Mouse (Mus musculus): ENCODE measurements around the gene Ssc4d. TPM values are rescaled to one million over a fixed set of nuclear protein-coding genes. Genes with fewer than 3 reads are reported as not detected.

The Ssc4d gene
- 0.70 and 1.6 TPM in 2 replicates for polyA plus RNA-seq (2016; fragmentation: Nextera tagmentation; extraction: Ambion mirVana)

DNA sequence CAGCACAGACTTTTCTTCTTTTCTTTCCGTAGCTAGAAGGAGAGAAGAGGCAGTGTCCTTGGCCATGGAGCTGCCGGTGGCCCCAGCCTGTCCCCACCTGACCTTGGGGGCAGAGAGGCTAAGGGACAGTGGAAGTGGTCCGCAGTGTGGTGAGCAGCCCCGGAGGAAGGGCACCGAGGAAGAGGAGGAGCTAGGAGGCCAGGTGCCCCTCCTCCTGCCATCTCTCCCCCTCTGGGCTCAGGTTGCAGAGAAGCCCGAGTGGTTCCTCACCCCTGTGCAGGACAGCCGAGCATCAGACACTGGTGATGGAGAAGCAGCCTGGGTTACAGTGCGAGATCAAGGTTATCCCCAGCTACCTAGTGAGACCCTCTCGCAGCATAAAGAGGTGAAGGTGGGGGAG, at the start of gene Ssc4d:
Gene Ssc4d, minus strand, starts transcription at position 167 of the 400 bp plus-strand sequence.
- no peak within 1 kb of the TSS for H3K27ac ChIP-seq (ENCODE audit: poor library complexity, severe bottlenecking)
- H3K4me1 ChIP-seq (replicated peaks), result no peaks in the 10 kb centered on the region
- no peaks in the 10 kb centered on the region for H3K36me3 ChIP-seq
- ATAC-seq (ENCODE audit: insufficient number of reproducible peaks, low FRiP score), result no peak
- 16% methylated on average over 9 of the region's 9 CpGs for WGBS
- H3K4me2 ChIP-seq, result no peak within 1 kb of the TSS
- no peak within 1 kb of the TSS for H3K9ac ChIP-seq
- H3K4me3 ChIP-seq, result no peak within 1 kb of the TSS
- no peaks in the 10 kb centered on the region for H3K9me3 ChIP-seq (replicated peaks)
- H3K27me3 ChIP-seq (replicated peaks), result no peaks in the 10 kb centered on the region

DNA sequence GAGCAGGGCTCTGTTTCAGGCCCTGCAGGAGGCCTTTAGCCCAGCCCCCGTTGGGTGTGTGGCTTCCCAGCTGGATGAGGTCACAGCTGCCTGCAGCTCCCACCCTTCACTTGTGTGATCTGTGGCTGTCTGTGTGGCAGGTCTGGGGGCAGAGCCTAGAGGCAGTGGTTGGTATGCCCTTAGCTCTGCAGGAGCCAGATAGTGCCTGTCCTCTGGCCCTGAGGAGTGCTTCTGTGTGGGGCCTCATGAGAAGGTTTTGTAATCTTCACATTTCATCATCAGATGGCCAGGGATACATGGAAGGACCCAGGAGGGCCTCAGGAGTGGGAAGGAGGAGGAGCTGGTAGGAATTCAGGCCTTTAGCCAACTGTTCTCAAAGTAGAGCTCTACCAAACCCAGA, 45.6 kb upstream of the Ssc4d start:
- peaks cover 24% of the 10 kb centered on the region for H3K36me3 ChIP-seq
- no peak overlapping the region for H3K4me2 ChIP-seq
- no peak overlapping the region for H3K9ac ChIP-seq
- WGBS, result 5% methylated on average over 1 of the region's 1 CpGs
- H3K27ac ChIP-seq (ENCODE audit: poor library complexity, severe bottlenecking), result peak overlapping the region; percentile 48; the same call in 1 of the 2 replicates
- ATAC-seq (ENCODE audit: insufficient number of reproducible peaks, low FRiP score), result peak; percentile 46; the same call in 1 of the 2 replicates
- H3K4me3 ChIP-seq, result no peak overlapping the region
- no peaks in the 10 kb centered on the region for H3K27me3 ChIP-seq (replicated peaks)
- H3K9me3 ChIP-seq (replicated peaks), result no peaks in the 10 kb centered on the region
- peaks cover 51% of the 10 kb centered on the region for H3K4me1 ChIP-seq (replicated peaks)

DNA sequence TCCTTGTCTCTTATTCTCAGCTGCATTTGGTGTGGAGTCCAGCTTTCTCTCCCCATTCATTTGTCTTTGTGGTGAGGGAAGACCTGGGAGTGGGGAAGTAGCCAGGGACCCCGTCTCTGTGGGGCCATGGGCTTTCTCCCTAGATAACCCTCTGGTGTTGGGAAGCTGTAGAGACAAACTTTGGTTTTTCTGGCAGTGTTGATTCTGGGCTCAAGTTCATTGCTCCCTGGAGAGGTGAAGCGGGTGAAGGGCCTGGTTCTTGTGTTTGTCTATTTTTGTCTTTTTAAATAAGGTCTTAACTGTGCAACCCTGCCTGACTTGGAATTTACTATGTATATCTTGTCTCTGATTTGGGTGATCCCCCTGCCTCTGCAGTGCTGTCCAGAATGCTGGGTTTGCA, 44.4 kb upstream of the Ssc4d start:
- Histone ChIP-seq H3K9me3 (replicated peaks) (no peaks in the 10 kb centered on the region), H3K4me3 (no peak overlapping the region), H3K27ac (ENCODE audit: poor library complexity, severe bottlenecking) (no peak overlapping the region), H3K27me3 (replicated peaks) (no peaks in the 10 kb centered on the region), H3K36me3 (peaks cover 25% of the 10 kb centered on the region), H3K4me1 (replicated peaks) (peaks cover 56% of the 10 kb centered on the region), H3K4me2 (no peak overlapping the region), H3K9ac (no peak overlapping the region)
- WGBS, result 70% methylated on average over 2 of the region's 2 CpGs
- no peak for ATAC-seq (ENCODE audit: insufficient number of reproducible peaks, low FRiP score)

DNA sequence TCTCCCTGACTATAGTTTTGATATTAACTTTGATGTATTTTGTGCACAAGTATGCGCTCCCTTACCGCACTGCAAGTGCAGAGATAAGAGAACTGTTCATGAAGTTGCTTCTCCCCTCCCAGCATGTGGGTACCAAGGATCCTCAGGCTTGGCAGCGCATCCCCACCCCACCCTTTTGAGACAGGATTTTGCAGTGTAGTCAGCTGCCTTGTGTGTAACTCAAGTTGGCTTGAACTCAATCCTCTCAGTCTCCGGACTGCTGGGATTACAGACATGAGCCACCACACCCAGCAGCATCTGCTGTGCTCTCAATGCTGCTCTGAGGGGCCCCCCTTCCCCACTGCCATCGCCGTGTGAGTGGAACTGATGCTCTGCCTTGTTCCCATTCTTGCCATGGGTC, 42.9 kb upstream of the Ssc4d start:
- H3K4me2 ChIP-seq, result no peak overlapping the region
- 78% methylated on average over 6 of the region's 6 CpGs for WGBS
- peaks cover 56% of the 10 kb centered on the region for H3K4me1 ChIP-seq (replicated peaks)
- no peak overlapping the region for H3K27ac ChIP-seq (ENCODE audit: poor library complexity, severe bottlenecking)
- no peak overlapping the region for H3K4me3 ChIP-seq
- H3K27me3 ChIP-seq (replicated peaks), result no peaks in the 10 kb centered on the region
- peaks cover 31% of the 10 kb centered on the region for H3K36me3 ChIP-seq
- H3K9ac ChIP-seq, result no peak overlapping the region
- ATAC-seq (ENCODE audit: insufficient number of reproducible peaks, low FRiP score), result no peak
- H3K9me3 ChIP-seq (replicated peaks), result no peaks in the 10 kb centered on the region

DNA sequence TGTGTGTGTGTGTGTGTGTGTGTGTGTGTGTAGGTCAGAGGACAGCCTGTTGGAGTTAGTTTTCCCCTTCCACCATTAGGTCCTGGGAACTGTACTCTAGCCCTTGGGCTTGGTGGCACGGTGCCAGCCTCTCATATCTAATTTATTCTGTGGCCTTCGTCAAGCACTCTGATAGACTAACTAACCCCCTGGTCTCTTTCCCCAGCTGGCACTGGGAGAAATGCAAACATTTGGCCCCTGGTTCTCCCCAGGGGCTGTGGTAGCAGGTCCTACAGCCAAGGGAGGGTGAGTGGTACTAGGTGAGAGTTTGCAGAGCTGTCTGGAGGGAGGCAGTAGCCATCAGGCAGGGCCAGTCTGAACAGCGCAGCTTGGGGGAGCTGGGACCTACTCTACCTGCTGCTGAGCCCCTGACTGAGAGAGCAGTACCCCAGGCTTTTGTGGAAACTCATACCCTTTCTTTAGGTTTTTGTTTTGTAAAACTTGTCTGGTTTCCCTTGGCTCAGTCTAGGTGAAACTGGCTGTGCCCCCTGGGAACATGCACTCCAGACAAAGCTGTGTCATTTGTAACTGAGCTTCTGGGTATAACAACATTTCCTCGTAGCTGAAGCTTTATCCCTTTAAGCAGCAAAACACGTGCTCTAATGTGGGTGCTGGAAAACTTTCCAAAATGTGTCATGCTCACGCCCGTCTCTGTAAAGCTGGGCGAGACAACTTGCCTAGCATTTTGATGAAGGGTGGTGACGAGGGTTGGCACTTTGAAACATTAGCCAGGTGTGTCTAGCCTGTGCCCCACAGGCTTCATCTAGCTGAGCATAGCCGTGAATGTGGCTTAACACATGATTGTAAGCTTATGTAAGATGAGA, 41.9 kb upstream of the Ssc4d start:
- no peak for ATAC-seq (ENCODE audit: insufficient number of reproducible peaks, low FRiP score)
- WGBS, result 60% methylated on average over 10 of the region's 10 CpGs
- Histone ChIP-seq H3K27ac (ENCODE audit: poor library complexity, severe bottlenecking) (peak overlapping the region; percentile 72; the same call in 1 of the 2 replicates), H3K4me3 (no peak overlapping the region), H3K9ac (0 out of 2 replicates have a peak overlapping the region, but pooled peaks have one; percentile 38), H3K4me1 (replicated peaks) (peaks cover 56% of the 10 kb centered on the region), H3K4me2 (no peak overlapping the region), H3K36me3 (peaks cover 34% of the 10 kb centered on the region), H3K9me3 (replicated peaks) (no peaks in the 10 kb centered on the region), H3K27me3 (replicated peaks) (no peaks in the 10 kb centered on the region)

DNA sequence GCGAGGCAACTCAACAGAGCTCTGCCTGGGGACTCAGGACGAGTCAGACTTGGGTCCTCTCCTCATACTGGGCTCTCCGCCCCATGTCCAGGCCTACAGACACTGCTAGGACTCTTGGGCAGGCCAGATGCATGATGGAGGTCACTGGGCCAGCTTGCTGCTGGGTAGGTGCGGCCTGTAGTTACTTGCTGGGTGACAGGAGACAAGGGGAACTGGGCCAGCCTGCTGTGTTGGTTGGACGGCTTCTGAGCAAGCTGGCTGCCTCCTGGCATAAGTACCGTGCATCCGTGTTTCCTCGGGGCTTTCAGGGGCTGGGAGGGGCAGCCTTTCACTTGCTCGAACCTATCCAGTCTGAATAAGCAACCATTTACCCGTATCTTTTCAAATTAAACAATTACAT, 41.3 kb upstream of the Ssc4d start:
- Histone ChIP-seq H3K4me3 (no peak overlapping the region), H3K4me2 (peak overlapping the region; percentile 36), H3K36me3 (peaks cover 38% of the 10 kb centered on the region), H3K27me3 (replicated peaks) (no peaks in the 10 kb centered on the region), H3K9me3 (replicated peaks) (no peaks in the 10 kb centered on the region), H3K4me1 (replicated peaks) (peaks cover 56% of the 10 kb centered on the region), H3K9ac (0 out of 2 replicates have a peak overlapping the region, but pooled peaks have one; percentile 38), H3K27ac (ENCODE audit: poor library complexity, severe bottlenecking) (peak overlapping the region; percentile 72)
- 76% methylated on average over 10 of the region's 10 CpGs for WGBS
- no peak for ATAC-seq (ENCODE audit: insufficient number of reproducible peaks, low FRiP score)

DNA sequence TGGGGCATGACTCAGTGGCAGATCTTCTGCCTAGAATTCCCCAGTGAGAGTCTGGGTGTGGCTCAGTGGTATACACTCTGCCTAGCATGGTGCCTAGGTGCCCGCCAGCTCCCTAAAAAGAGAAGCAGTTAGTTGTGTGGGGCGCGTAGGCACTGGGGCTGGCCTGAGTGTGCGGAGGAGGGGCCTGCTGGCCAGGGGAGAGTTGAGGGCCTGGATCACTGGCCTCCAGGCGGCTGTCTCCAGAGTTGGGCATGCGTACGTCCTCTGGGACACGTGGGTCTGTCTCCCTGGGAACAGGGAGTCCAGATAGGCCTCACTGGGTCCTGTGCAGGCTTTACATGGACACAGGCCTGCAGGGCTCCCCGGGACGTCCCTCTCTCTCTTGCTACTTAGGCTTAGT, 40.5 kb upstream of the Ssc4d start:
- peak; percentile 58 for ATAC-seq (ENCODE audit: insufficient number of reproducible peaks, low FRiP score)
- 0 out of 2 replicates have a peak overlapping the region, but pooled peaks have one; percentile 38 for H3K9ac ChIP-seq
- H3K36me3 ChIP-seq, result peaks cover 44% of the 10 kb centered on the region

DNA sequence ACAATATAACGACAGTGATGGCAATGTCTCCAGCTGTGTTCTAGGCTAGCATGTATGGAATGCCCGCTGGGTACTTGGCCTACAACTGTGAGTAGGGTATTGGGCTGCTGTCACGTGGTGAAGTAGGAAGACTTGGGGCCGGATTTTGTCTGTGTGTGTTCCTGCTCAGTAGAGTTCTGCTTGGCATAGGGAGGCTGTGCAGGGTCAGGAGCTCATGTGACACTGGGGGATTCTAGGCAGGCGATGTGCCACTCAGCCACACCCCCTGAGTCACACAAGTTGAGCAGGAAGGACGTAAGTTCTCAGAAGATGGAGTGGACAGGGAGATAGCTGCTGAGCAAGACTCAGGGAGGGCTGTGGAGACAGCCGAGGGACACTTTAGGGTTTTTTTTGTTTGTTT, 33.4 kb upstream of the Ssc4d start:
- no peak overlapping the region for H3K9ac ChIP-seq
- no peaks in the 10 kb centered on the region for H3K9me3 ChIP-seq (replicated peaks)
- peaks cover 33% of the 10 kb centered on the region for H3K36me3 ChIP-seq
- peaks cover 28% of the 10 kb centered on the region for H3K4me1 ChIP-seq (replicated peaks)
- ATAC-seq (ENCODE audit: insufficient number of reproducible peaks, low FRiP score), result no peak
- no peaks in the 10 kb centered on the region for H3K27me3 ChIP-seq (replicated peaks)
- no peak overlapping the region for H3K4me2 ChIP-seq
- 61% methylated on average over 7 of the region's 7 CpGs for WGBS
- no peak overlapping the region for H3K27ac ChIP-seq (ENCODE audit: poor library complexity, severe bottlenecking)
- H3K4me3 ChIP-seq, result no peak overlapping the region

More for the DNA sequence above, 40.5 kb upstream of the Ssc4d start:
- WGBS, result 52% methylated on average over 10 of the region's 10 CpGs
- Histone ChIP-seq H3K4me2 (peak overlapping the region; percentile 36; the same call in 1 of the 2 replicates), H3K27me3 (replicated peaks) (no peaks in the 10 kb centered on the region), H3K4me1 (replicated peaks) (peaks cover 51% of the 10 kb centered on the region), H3K4me3 (no peak overlapping the region), H3K9me3 (replicated peaks) (no peaks in the 10 kb centered on the region), H3K27ac (ENCODE audit: poor library complexity, severe bottlenecking) (peak overlapping the region; percentile 72)

DNA sequence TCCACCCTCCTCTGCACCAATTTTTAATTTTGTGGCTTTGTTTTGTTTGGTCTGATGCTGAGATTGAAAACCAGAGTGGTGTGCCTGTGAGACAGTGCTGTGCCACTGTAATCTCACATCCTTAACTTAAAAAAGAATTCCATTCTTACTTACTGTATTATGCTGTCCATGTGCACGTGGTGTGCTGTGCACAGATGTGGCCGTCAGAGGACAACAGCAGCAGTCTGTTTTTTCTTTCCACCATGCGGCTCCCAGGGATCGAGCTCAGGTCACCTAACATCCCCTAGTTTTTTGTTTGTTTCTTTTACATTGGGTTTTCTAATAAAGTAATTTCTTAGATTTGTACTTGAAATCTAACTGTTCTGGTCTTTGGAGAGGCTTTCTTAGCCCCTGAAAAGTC, 30.2 kb upstream of the Ssc4d start:
- H3K9me3 ChIP-seq (replicated peaks), result no peaks in the 10 kb centered on the region
- peaks cover 21% of the 10 kb centered on the region for H3K36me3 ChIP-seq
- 74% methylated on average over 4 of the region's 4 CpGs for WGBS
- H3K9ac ChIP-seq, result no peak overlapping the region
- no peak overlapping the region for H3K4me3 ChIP-seq
- H3K27me3 ChIP-seq (replicated peaks), result no peaks in the 10 kb centered on the region
- H3K4me1 ChIP-seq (replicated peaks), result peaks cover 37% of the 10 kb centered on the region
- H3K4me2 ChIP-seq, result no peak overlapping the region
- H3K27ac ChIP-seq (ENCODE audit: poor library complexity, severe bottlenecking), result no peak overlapping the region
- no peak for ATAC-seq (ENCODE audit: insufficient number of reproducible peaks, low FRiP score)

DNA sequence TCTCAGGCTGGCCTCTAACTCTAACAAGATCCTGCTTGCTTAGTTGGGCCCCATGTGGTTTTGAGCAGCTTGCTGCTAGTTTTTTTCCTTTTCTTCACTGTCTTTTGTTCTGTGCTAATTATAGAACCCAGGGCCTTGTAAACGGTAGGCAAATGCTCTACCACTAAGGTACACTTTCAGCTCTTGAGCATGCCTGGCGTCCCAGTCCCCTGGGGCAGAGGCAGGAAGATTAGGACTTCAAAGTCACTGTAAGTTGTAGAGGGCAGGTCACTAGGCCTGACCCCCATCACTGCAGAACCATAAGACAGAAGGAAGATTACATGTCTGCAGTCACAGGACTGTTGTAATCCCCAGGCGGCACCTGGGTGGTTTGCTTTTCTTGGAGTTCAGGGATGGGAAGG, 28.4 kb upstream of the Ssc4d start:
- no peaks in the 10 kb centered on the region for H3K27me3 ChIP-seq (replicated peaks)
- no peak for ATAC-seq (ENCODE audit: insufficient number of reproducible peaks, low FRiP score)
- no peaks in the 10 kb centered on the region for H3K9me3 ChIP-seq (replicated peaks)
- no peak overlapping the region for H3K4me3 ChIP-seq
- 16% methylated on average over 3 of the region's 3 CpGs for WGBS
- H3K27ac ChIP-seq (ENCODE audit: poor library complexity, severe bottlenecking), result peak overlapping the region; percentile 92
- peaks cover 35% of the 10 kb centered on the region for H3K36me3 ChIP-seq
- H3K4me1 ChIP-seq (replicated peaks), result peaks cover 35% of the 10 kb centered on the region
- 0 out of 2 replicates have a peak overlapping the region, but pooled peaks have one; percentile 25 for H3K9ac ChIP-seq
- peak overlapping the region; percentile 41 for H3K4me2 ChIP-seq

DNA sequence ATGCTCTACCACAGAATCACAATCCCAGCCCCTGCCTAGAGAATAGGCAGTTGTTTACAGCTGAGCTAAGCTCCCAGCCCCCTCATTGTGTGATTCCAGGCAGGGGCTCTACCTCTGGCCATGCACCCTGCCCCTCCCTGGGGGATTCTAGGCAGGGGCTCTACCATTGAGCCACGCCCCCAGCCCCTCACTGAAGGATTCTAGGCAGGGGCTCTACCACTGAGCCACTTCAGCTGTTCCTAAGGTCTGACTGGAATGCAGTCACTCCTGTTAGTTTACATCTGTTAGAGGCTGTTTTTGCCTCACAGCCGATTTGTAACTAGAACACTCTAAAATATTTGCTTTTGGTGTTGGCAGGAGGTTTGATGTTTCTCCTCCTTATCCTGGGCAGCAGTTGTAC, 28.0 kb upstream of the Ssc4d start:
- Histone ChIP-seq H3K27me3 (replicated peaks) (no peaks in the 10 kb centered on the region), H3K4me2 (peak overlapping the region; percentile 41), H3K27ac (ENCODE audit: poor library complexity, severe bottlenecking) (peak overlapping the region; percentile 92), H3K36me3 (peaks cover 39% of the 10 kb centered on the region), H3K4me3 (no peak overlapping the region), H3K9ac (no peak overlapping the region), H3K9me3 (replicated peaks) (no peaks in the 10 kb centered on the region), H3K4me1 (replicated peaks) (peaks cover 31% of the 10 kb centered on the region)
- ATAC-seq (ENCODE audit: insufficient number of reproducible peaks, low FRiP score), result no peak
- WGBS, result 57% methylated on average over 2 of the region's 2 CpGs
